Mouse (Mus musculus): ENCODE data around the gene Asap2.

The Asap2 gene

GRCm38 (mm10) chr12:21264970-21265369 lies 274.7 kb downstream of the Asap2 start:
- DNase-seq (ENCODE audit: low read depth) = no peak

GRCm38 (mm10) chr12:21265501-21265900 lies 275.2 kb downstream of the Asap2 start:
- no peak for DNase-seq (ENCODE audit: low read depth)

GRCm38 (mm10) chr12:21265946-21266783 lies 275.9 kb downstream of the Asap2 start:
- DNase-seq (ENCODE audit: low read depth) = peak; percentile 64

GRCm38 (mm10) chr12:21266784-21267098 lies 276.5 kb downstream of the Asap2 start:
- no peak for DNase-seq (ENCODE audit: low read depth)

- DNase-seq (ENCODE audit: low read depth) = no peak
Observed at GRCm38 (mm10) chr12:21268083-21268616, 277.9 kb downstream of the Asap2 start.

- no peak for DNase-seq (ENCODE audit: low read depth)
Observed at GRCm38 (mm10) chr12:21274446-21274845, 284.2 kb downstream of the Asap2 start.

- no peak for DNase-seq (ENCODE audit: low read depth)
Observed at GRCm38 (mm10) chr12:21277352-21277864, 287.1 kb downstream of the Asap2 start.

GRCm38 (mm10) chr12:21284761-21285441 lies 294.6 kb downstream of the Asap2 start, which contains the start of gene Cpsf3:
TSS of gene Cpsf3 (plus strand) at chr12:21285391.
- DNase-seq (ENCODE audit: low read depth) = no peak

GRCm38 (mm10) chr12:21285508-21286242 lies 295.4 kb downstream of the Asap2 start:
- DNase-seq (ENCODE audit: low read depth) = no peak

- peak; percentile 97 for DNase-seq (ENCODE audit: low read depth)
Observed at GRCm38 (mm10) chr12:21286243-21286622, 296.0 kb downstream of the Asap2 start, which contains the start of gene Itgb1bp1. TSS of gene Itgb1bp1 (minus strand) at chr12:21286284.

- peak; percentile 80 for DNase-seq (ENCODE audit: low read depth)
Observed at GRCm38 (mm10) chr12:21286712-21287650, 296.7 kb downstream of the Asap2 start.

GRCm38 (mm10) chr12:21288716-21289395 lies 298.6 kb downstream of the Asap2 start:
- DNase-seq (ENCODE audit: low read depth) = no peak

GRCm38 (mm10) chr12:21289651-21290050 lies 299.4 kb downstream of the Asap2 start:
- DNase-seq (ENCODE audit: low read depth) = no peak

- DNase-seq (ENCODE audit: low read depth) = no peak
Observed at GRCm38 (mm10) chr12:21298856-21299255, 308.6 kb downstream of the Asap2 start.

GRCm38 (mm10) chr12:21301324-21301723 lies 311.1 kb downstream of the Asap2 start:
- no peak for DNase-seq (ENCODE audit: low read depth)

GRCm38 (mm10) chr12:21301932-21302331 lies 311.7 kb downstream of the Asap2 start:
- no peak for DNase-seq (ENCODE audit: low read depth)

- DNase-seq (ENCODE audit: low read depth) = no peak
Observed at GRCm38 (mm10) chr12:21302361-21302783, 312.1 kb downstream of the Asap2 start.

- no peak for DNase-seq (ENCODE audit: low read depth)
Observed at GRCm38 (mm10) chr12:21305741-21306140, 315.5 kb downstream of the Asap2 start.

- no peak for DNase-seq (ENCODE audit: low read depth)
Observed at GRCm38 (mm10) chr12:21306721-21307120, 316.5 kb downstream of the Asap2 start.

GRCm38 (mm10) chr12:21312201-21312600 lies 321.9 kb downstream of the Asap2 start:
- DNase-seq (ENCODE audit: low read depth) = no peak

Data from 416B (cell line).